Mouse (Mus musculus): ENCODE measurements around the gene Tox3. TPM values are rescaled to one million over a fixed set of nuclear protein-coding genes. Genes with fewer than 3 reads are reported as not detected.

Gene Tox3
- polyA plus RNA-seq, 1 experiment from 2014 or later = 20.1 TPM

DNA sequence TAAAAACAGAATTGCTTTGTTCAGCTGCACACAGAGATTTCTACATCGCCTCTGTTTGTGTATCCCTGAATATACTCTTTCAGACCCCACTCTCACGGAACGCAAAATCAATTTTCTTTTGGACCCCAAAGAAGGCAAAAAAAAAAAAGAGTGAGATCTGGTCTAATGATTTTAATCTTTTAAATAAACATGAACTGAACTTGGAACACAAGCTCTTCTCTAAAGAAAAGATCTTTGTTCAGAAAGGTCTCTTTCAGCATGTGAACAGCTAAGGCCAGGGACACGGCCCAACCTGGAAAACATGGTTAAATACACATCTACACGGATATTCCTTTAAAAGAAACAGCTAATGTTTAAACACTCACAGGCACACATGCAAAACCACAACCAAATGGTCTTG is 46.6 kb downstream of the Tox3 start:
- Histone ChIP-seq H3K9me3 (ENCODE audit: control insufficient read depth, low read length) (peaks cover under 1% of the 10 kb centered on the region; the same call in 1 of the 2 replicates), H3K27me3 (ENCODE audit: control insufficient read depth, insufficient read depth, low read length) (no peaks in the 10 kb centered on the region), H3K4me3 (ENCODE audit: low read length) (no peak overlapping the region), H3K9ac (ENCODE audit: low read depth, low read length) (no peak overlapping the region), H3K27ac (ENCODE audit: low read depth, low read length) (peak overlapping the region; percentile 51; the same call in 1 of the 2 replicates), H3K36me3 (ENCODE audit: control insufficient read depth, insufficient read depth, low read length) (no peaks in the 10 kb centered on the region), H3K4me1 (ENCODE audit: control insufficient read depth, insufficient read depth, low read length) (peaks cover 7% of the 10 kb centered on the region; the same call in 1 of the 2 replicates), H3K4me2 (replicated peaks; ENCODE audit: low read depth, low read length) (no peak overlapping the region)
- no peak for ATAC-seq (ENCODE audit: low FRiP score, low TSS enrichment)
- 66% methylated on average over 5 of the region's 5 CpGs for WGBS

- ATAC-seq (ENCODE audit: low FRiP score, low TSS enrichment) = no peak
- no peak overlapping the region for H3K4me3 ChIP-seq (ENCODE audit: low read length)
- H3K27me3 ChIP-seq (ENCODE audit: control insufficient read depth, insufficient read depth, low read length) = no peaks in the 10 kb centered on the region
- no peak overlapping the region for H3K27ac ChIP-seq (ENCODE audit: low read depth, low read length)
- no peak overlapping the region for H3K4me2 ChIP-seq (replicated peaks; ENCODE audit: low read depth, low read length)
- no peaks in the 10 kb centered on the region for H3K9me3 ChIP-seq (ENCODE audit: control insufficient read depth, low read length)
- H3K36me3 ChIP-seq (ENCODE audit: control insufficient read depth, insufficient read depth, low read length) = no peaks in the 10 kb centered on the region
- WGBS = 56% methylated on average over 2 of the region's 2 CpGs
- no peak overlapping the region for H3K9ac ChIP-seq (ENCODE audit: low read depth, low read length)
- peaks cover 7% of the 10 kb centered on the region; the same call in 1 of the 2 replicates for H3K4me1 ChIP-seq (ENCODE audit: control insufficient read depth, insufficient read depth, low read length)
These were observed 47.2 kb downstream of the Tox3 start for GRCm38 (mm10) chr8:90300973-90301372.

DNA sequence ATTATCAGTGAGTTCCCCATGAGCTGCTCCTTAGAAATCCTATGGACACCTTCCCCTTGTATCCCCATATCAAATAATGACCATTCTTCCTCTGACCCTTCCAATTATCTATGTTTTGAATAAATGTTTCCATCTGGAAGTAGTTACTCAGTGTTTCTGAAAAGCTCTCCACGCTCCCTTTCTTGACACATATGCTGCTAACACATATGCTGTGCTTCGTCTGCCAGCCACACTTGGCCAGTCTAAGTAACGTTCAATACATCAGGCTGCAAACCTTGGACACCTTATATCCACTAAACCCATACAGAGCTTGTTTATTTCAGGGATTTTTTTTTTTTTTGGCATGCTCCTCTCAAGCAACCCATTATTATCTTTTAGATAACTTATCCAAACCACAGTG is 54.1 kb downstream of the Tox3 start:
- Histone ChIP-seq H3K4me3 (ENCODE audit: low read length) (no peak overlapping the region), H3K4me1 (ENCODE audit: control insufficient read depth, insufficient read depth, low read length) (no peaks in the 10 kb centered on the region), H3K27me3 (ENCODE audit: control insufficient read depth, insufficient read depth, low read length) (no peaks in the 10 kb centered on the region), H3K36me3 (ENCODE audit: control insufficient read depth, insufficient read depth, low read length) (no peaks in the 10 kb centered on the region), H3K27ac (ENCODE audit: low read depth, low read length) (no peak overlapping the region), H3K9ac (ENCODE audit: low read depth, low read length) (no peak overlapping the region), H3K4me2 (replicated peaks; ENCODE audit: low read depth, low read length) (no peak overlapping the region), H3K9me3 (ENCODE audit: control insufficient read depth, low read length) (no peaks in the 10 kb centered on the region)
- WGBS = 88% methylated on average over 3 of the region's 3 CpGs
- ATAC-seq (ENCODE audit: low FRiP score, low TSS enrichment) = no peak

- Histone ChIP-seq H3K27me3 (ENCODE audit: control insufficient read depth, insufficient read depth, low read length) (no peaks in the 10 kb centered on the region), H3K36me3 (ENCODE audit: control insufficient read depth, insufficient read depth, low read length) (no peaks in the 10 kb centered on the region), H3K9me3 (ENCODE audit: control insufficient read depth, low read length) (no peaks in the 10 kb centered on the region), H3K4me3 (ENCODE audit: low read length) (no peak overlapping the region), H3K4me1 (ENCODE audit: control insufficient read depth, insufficient read depth, low read length) (no peaks in the 10 kb centered on the region), H3K9ac (ENCODE audit: low read depth, low read length) (no peak overlapping the region), H3K4me2 (replicated peaks; ENCODE audit: low read depth, low read length) (no peak overlapping the region), H3K27ac (ENCODE audit: low read depth, low read length) (no peak overlapping the region)
- ATAC-seq (ENCODE audit: low FRiP score, low TSS enrichment) = no peak
- WGBS = 87% methylated on average over 6 of the region's 6 CpGs
These were observed 57.3 kb downstream of the Tox3 start for GRCm38 (mm10) chr8:90290811-90291210.

DNA sequence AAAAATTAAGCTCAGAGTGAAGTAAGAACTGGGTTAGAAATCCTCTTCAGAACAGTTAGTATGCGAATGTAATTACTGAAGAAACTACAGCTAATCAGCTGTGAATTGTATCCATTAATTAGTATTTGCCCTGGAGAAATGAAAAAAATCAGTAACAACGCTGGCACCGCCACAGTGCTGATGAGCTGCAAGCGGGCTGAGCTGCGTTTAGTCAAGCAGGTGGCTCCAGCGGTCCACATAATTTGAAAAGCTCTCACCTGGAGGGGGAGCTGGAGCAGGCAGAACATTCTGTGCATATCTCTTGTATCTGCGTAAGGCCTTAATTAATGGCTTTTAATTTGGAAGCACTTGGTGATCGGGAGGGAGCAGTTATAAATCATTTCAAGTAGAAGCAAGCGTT is 71.4 kb downstream of the Tox3 start:
- no peaks in the 10 kb centered on the region for H3K9me3 ChIP-seq (ENCODE audit: control insufficient read depth, low read length)
- WGBS = 66% methylated on average over 9 of the region's 9 CpGs
- H3K9ac ChIP-seq (ENCODE audit: low read depth, low read length) = no peak overlapping the region
- no peaks in the 10 kb centered on the region for H3K4me1 ChIP-seq (ENCODE audit: control insufficient read depth, insufficient read depth, low read length)
- H3K4me3 ChIP-seq (ENCODE audit: low read length) = no peak overlapping the region
- H3K36me3 ChIP-seq (ENCODE audit: control insufficient read depth, insufficient read depth, low read length) = no peaks in the 10 kb centered on the region
- H3K4me2 ChIP-seq (replicated peaks; ENCODE audit: low read depth, low read length) = no peak overlapping the region
- no peak for ATAC-seq (ENCODE audit: low FRiP score, low TSS enrichment)
- H3K27me3 ChIP-seq (ENCODE audit: control insufficient read depth, insufficient read depth, low read length) = no peaks in the 10 kb centered on the region
- H3K27ac ChIP-seq (ENCODE audit: low read depth, low read length) = no peak overlapping the region

DNA sequence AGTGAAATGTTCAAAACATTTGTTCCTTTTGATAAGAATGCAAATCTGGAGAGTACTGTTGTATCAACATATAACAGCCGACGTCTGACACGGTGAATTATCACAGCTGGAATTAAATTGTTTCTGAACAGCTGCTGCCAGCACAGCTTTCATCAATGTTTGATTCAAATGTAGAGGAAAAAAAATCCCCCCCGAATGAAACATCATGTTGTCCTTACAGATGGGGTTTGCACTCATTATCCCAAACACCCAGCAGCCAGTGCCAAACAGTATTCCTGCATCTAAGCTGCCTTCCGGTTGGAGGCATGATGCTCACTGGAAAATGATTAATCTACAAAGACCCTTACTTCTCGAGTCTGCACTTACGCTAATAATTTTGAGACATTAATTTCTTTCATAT is 75.0 kb downstream of the Tox3 start:
- H3K27ac ChIP-seq (ENCODE audit: low read depth, low read length) = no peak overlapping the region
- 65% methylated on average over 7 of the region's 7 CpGs for WGBS
- H3K4me2 ChIP-seq (replicated peaks; ENCODE audit: low read depth, low read length) = no peak overlapping the region
- ATAC-seq (ENCODE audit: low FRiP score, low TSS enrichment) = no peak
- H3K36me3 ChIP-seq (ENCODE audit: control insufficient read depth, insufficient read depth, low read length) = peaks cover 3% of the 10 kb centered on the region; the same call in 1 of the 2 replicates
- no peak overlapping the region for H3K9ac ChIP-seq (ENCODE audit: low read depth, low read length)
- H3K9me3 ChIP-seq (ENCODE audit: control insufficient read depth, low read length) = no peaks in the 10 kb centered on the region
- H3K27me3 ChIP-seq (ENCODE audit: control insufficient read depth, insufficient read depth, low read length) = no peaks in the 10 kb centered on the region
- H3K4me3 ChIP-seq (ENCODE audit: low read length) = no peak overlapping the region
- no peaks in the 10 kb centered on the region for H3K4me1 ChIP-seq (ENCODE audit: control insufficient read depth, insufficient read depth, low read length)

- H3K27me3 ChIP-seq (ENCODE audit: control insufficient read depth, insufficient read depth, low read length) = no peaks in the 10 kb centered on the region
- peaks cover 3% of the 10 kb centered on the region; the same call in 1 of the 2 replicates for H3K36me3 ChIP-seq (ENCODE audit: control insufficient read depth, insufficient read depth, low read length)
- WGBS = 95% methylated on average over 10 of the region's 10 CpGs
- no peaks in the 10 kb centered on the region for H3K4me1 ChIP-seq (ENCODE audit: control insufficient read depth, insufficient read depth, low read length)
- no peak overlapping the region for H3K4me3 ChIP-seq (ENCODE audit: low read length)
- H3K9ac ChIP-seq (ENCODE audit: low read depth, low read length) = no peak overlapping the region
- no peaks in the 10 kb centered on the region for H3K9me3 ChIP-seq (ENCODE audit: control insufficient read depth, low read length)
- H3K4me2 ChIP-seq (replicated peaks; ENCODE audit: low read depth, low read length) = no peak overlapping the region
- no peak overlapping the region for H3K27ac ChIP-seq (ENCODE audit: low read depth, low read length)
- ATAC-seq (ENCODE audit: low FRiP score, low TSS enrichment) = no peak
These were observed 76.2 kb downstream of the Tox3 start for GRCm38 (mm10) chr8:90271920-90272319.

- WGBS = 65% methylated on average over 12 of the region's 12 CpGs
- H3K27me3 ChIP-seq (ENCODE audit: control insufficient read depth, insufficient read depth, low read length) = no peaks in the 10 kb centered on the region
These were observed 80.4 kb downstream of the Tox3 start for GRCm38 (mm10) chr8:90267698-90268256.

GRCm38 (mm10) chr8:90266986-90267385 is 81.2 kb downstream of the Tox3 start:
- H3K4me3 ChIP-seq (ENCODE audit: low read length) = no peak overlapping the region
- H3K9ac ChIP-seq (ENCODE audit: low read depth, low read length) = no peak overlapping the region
- no peaks in the 10 kb centered on the region for H3K27me3 ChIP-seq (ENCODE audit: control insufficient read depth, insufficient read depth, low read length)
- no peaks in the 10 kb centered on the region for H3K4me1 ChIP-seq (ENCODE audit: control insufficient read depth, insufficient read depth, low read length)
- 85% methylated on average over 3 of the region's 3 CpGs for WGBS
- H3K9me3 ChIP-seq (ENCODE audit: control insufficient read depth, low read length) = no peaks in the 10 kb centered on the region
- no peak overlapping the region for H3K27ac ChIP-seq (ENCODE audit: low read depth, low read length)
- H3K36me3 ChIP-seq (ENCODE audit: control insufficient read depth, insufficient read depth, low read length) = peaks cover 3% of the 10 kb centered on the region; the same call in 1 of the 2 replicates
- H3K4me2 ChIP-seq (replicated peaks; ENCODE audit: low read depth, low read length) = no peak overlapping the region
- ATAC-seq (ENCODE audit: low FRiP score, low TSS enrichment) = no peak

More at GRCm38 (mm10) chr8:90267698-90268256, 80.4 kb downstream of the Tox3 start:
- H3K4me1 ChIP-seq (ENCODE audit: control insufficient read depth, insufficient read depth, low read length) = no peaks in the 10 kb centered on the region
- H3K9me3 ChIP-seq (ENCODE audit: control insufficient read depth, low read length) = no peaks in the 10 kb centered on the region
- H3K36me3 ChIP-seq (ENCODE audit: control insufficient read depth, insufficient read depth, low read length) = peaks cover 3% of the 10 kb centered on the region; the same call in 1 of the 2 replicates
- H3K4me2 ChIP-seq (replicated peaks; ENCODE audit: low read depth, low read length) = no peak overlapping the region
- no peak overlapping the region for H3K9ac ChIP-seq (ENCODE audit: low read depth, low read length)
- no peak overlapping the region for H3K4me3 ChIP-seq (ENCODE audit: low read length)
- no peak overlapping the region for H3K27ac ChIP-seq (ENCODE audit: low read depth, low read length)
- no peak for ATAC-seq (ENCODE audit: low FRiP score, low TSS enrichment)

All from kidney, embryonic 14.5 days (tissue).